Mouse (Mus musculus) frontal cortex, adult (tissue): Measurements from ENCODE around the gene Pdzd7.

Experiments used
- ATAC-seq: cut with Nextera tagmentation; 2 replicates; pipeline ENCODE4 v1.9.2; 2017; ENCODE audit warnings: mild to moderate bottlenecking, moderate library complexity, mixed read lengths; ENCODE audit not compliant: low TSS enrichment

Pdzd7 gene

DNA sequence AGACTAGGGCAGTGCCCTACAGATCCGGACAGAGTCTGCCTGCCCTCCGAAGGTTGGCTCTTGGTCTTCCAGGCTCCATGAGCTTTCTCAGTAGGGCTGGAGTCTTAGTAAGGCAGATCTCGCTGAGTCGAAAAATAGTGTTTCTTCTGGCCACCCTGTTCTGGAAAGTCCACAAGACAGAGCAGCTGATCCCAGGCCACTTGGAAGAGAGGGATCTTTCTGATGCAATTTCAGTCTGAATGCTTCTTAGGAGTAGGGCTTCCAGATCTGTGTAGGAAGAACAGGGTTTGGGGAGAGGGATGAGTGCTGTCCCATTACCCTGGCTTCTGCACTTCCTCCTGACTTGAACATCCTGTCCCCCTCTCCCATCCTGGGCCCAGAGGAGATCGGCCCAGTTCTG is at the start of gene Pdzd7:
TSS of gene Pdzd7 (minus strand) at position 67 of the 400 bp plus-strand sequence.
- no peak for ATAC-seq

DNA sequence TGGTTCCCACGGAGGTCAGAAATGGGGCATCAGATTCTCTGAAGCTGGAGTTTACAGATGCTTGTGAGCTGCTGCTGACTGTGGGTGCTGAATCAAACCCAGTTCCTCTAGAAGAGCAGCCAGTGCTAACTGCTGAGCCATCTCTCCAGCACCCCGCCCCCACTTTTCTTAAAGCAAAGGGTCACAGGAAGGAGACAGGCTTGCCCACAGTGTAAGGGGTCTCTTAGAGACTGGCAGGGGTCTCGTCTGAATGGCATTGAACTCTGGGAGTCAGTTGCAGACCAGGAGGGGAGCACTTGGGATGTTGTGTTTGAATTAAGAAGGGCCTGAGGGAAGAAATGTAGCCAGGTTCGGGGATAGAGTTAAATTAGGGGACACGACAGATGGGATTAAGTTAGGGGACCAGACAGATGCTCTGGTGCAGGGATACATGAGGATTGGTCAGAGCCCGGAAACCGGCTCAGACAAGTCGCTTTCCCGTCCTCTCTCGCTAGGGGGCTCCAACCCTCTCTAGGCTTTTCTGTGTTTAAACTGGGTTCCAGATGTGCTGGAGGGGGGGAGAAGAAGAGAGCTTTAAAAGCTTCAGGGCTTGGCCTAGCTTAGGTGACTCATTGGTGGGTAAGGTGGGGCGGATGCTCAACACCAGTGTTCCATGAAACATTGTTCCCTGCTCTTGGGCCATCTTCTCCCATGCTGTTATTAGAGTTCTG is 36.5 kb upstream of the Pdzd7 start:
- ATAC-seq = no peak

DNA sequence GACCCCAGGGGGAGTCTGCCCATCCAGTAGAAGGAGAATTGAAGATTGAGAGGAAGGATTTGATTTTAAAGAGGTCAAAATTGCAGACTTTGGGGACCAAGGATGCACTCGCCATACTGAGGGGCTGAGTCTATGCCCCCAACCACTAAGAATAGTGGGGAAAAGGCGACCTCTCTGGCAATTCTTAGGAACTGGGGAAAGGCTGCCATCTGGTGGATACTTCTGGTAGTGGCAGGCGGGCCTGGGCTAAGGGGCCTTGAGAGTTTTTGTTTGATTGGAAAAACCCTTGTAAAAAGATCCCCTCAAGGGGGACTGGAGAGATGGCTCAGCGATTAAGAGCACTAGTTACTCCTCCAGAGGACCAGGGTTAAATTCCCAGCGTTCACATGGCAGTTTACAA is 35.8 kb upstream of the Pdzd7 start:
- ATAC-seq = no peak

DNA sequence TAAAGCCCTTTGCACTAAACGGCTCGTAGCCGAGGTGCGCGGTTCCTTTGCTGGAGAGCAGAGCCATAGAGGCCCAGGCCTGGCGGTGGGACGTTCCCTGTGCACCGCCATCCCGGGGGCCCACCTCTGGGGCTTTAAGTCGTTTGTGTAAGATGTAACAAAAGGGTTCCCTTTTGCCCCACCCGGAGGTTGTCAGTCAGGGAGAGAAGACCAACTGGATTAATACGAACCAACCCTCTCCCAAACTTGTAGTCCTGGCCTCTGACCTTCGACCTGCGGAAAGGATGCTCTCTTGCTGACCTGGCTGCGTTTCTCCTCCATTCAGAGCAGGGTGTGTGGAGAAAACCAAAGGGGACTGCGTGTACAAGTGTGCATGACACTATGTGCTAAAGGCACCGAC is 35.2 kb upstream of the Pdzd7 start:
- no peak for ATAC-seq

DNA sequence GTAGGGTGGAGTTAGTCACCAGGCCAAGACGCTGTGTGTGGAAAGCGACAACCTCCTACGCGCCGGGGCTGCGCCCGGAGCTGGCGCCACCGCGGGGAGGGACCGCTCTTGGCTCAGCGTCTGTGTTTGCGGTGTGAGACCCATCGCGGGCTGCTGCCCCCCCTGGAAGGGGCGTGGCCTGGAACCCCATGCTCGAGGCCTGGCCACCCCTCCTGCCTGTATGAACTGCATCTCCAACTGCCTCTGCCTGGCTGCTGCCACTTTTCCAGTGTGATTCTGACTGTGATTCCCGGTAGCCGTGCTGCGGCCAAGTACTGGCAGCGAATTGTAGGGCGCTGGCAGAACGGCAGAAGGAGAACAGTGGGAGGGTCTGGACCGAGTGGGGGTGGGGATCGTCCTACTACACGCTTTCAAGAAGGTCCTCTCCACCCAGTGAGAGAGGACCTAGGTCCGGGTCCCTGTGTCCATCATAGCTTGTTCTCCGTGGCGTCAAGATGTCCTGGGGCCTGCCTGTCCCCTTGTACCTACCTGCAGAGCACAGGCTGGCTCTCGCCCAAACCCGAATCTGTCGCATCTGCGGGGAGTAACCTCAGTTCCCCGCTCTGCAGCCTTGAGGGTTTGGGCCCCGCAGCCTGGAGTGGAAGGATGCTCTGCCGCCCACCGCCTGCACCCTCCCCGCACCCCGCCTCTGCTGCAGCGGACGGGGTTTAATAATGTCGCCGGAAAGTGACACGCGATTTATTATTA is 34.4 kb upstream of the Pdzd7 start:
- peak; percentile 18; the same call in 1 of the 2 replicates for ATAC-seq

DNA sequence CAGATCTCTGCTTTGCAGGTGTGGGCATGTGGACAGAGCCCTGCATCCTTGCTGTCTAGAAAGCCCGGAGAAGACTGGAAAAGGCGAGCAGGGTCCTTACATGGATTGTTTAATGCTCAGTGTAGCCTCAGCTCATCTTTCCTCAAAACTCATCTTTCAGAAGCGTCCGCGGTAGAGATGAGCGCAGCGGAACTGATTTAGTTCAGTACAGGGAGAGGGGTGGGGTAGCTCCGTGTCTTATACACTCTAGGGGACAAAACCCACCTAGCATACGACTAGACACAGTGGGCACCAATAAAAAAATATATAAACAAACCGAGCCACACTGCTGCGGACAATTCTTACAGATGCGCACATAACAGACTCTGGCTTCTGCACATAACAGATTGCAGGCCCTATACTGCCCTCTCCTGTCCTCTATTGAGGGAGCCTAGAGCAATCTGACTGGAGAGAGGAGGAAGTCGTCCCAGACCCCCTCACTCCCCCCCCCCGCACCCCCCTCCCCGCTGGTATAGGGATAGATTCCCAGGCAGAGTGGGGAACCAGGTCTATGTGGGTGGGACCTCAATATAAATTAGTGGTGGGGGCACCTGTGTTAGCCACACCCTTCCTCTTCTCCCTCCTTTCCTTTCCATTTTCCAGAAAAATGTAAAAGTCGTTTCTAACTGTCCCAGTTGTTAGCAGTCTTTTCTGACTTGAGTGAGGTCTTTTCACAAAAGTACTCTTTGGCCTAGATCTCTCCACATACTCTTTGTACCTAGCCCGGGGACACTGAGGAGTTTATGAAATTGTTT is 33.7 kb upstream of the Pdzd7 start:
- no peak for ATAC-seq

DNA sequence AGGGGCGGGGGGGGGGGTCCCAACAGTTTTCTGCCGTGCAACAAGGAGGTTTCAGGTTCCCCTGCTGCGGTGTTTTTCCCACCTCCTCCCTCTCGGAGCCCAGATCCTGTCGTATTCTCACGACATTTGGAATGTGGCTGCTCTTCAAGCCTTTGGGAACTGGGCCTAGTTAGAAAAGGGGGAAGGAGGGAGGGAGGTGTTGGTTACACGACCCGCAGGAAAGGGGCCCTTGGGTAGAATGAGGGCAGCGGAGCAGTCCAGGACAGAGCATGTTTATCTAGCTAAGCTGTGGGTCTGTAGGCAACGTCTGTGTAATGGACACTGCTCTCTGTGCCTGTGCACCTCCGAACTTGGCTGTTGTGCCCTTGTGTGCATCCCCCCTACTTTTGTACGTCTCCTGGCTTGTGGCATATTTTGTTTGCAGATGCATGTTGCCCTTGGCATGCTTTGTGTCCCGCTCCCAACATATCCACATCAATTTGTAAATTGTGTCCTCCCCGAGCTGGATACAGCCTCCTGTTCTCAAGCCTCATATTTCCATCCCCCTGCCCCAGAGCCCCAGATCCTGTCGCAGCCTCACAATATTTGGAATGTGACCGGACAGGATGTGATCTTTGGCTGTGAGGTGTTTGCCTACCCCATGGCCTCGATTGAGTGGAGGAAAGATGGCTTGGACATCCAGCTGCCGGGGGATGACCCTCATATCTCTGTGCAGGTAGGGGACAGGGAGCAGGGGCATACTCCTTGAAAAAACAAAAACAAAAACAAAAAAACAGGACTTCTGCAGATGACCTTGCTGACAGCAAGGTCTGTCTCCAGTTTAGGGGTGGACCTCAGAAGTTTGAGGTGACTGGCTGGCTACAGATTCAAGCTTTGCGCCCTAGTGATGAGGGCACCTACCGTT is 32.5 kb upstream of the Pdzd7 start:
- ATAC-seq = no peak

DNA sequence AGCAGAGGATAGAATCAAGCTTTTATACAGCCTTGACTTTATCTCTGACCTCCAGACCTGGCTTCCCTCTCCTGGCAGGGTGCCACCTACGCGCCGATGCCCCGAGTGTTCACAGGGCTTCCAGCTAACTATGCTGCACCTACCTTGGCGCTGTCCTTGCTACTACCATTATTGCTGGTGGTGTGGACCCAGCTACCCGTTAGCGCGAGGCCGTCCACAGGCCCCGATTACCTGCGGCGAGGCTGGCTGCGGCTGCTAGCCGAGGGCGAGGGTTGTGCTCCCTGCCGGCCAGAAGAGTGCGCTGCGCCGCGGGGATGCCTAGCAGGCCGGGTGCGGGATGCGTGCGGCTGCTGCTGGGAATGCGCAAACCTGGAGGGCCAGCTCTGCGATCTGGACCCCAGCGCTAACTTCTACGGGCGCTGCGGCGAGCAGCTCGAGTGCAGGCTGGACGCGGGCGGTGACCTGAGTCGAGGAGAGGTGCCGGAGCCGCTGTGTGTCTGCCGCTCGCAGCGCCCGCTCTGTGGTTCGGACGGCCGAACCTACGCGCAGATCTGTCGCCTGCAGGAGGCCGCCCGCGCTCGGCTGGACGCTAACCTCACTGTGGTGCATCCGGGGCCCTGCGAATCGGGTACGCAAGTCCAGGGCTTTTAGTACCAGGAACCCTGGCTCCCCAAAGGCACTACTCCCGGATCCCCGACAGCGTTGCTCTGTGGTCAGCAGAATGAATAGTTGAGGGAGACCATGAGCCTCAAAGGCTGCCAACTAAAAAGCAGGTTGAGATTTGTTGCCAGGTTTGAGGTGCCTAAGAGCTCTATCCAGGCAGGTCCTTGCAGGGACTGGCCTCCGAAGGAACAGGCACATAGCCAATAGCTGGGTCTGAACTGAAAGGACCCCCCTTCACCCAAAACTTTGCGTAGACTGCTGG is 31.3 kb upstream of the Pdzd7 start:
- ATAC-seq = 0 out of 2 replicates have a peak, but pooled peaks have one; percentile 12

DNA sequence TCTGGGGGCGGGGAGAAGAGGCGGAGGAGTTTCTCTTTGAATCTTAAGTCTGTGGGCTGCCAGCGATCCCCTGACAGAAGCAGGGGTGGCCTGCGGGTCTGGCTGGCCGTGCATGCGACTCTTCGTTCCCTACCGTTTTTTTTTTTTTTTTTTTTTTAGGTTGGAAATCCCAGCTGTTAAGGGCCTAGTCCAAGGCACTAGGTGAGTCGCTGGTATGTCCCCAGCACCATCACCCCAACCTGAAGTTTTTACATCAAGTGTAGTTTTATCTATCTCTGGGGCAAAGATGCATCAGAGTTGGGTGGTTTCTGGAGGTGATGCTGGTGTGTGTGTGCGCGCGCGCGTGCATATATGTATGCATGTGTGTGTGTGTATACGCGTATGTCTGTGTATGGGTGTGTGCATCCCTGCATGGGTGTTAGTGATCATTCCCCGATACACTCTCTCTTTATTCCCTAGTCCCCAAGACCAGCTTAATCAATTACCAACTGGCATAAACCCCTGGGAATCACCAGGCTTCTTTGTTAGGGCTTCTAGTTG is 30.6 kb upstream of the Pdzd7 start:
- no peak for ATAC-seq

DNA sequence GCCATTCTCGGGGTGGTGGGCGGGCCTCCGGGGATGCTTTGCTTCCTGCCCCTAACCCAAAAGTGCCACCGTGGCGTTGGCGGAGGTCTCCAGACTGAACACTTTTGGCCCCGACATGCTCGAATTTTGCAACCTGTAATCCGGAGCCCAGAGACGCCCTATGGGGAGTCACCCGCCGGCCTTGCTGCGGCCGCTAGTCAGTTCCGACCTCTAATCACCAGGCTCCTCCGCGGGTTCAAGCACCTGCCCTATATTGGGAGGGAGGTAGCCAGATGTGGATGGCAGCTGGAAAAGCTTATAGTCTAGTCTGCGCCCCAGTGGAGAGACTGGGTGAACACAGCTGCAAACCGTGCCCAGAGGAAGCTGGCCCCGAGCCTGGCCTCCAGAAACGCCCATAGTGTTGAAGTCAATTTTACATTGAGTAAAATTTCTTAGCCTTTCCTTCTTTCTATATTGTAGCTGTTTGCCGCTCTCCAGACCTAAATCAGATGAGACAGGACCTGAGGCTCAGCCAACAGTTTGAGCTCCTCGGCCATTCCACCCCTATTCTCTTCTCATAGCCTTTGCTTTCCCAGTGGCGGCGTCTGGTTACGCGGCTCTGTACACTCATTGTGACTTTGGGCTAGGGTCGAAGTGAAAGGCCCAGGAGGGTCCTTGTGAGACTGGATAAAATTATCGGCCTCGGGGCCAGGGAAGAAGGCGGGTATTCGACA is 30.0 kb upstream of the Pdzd7 start:
- ATAC-seq = peak; percentile 9; the same call in 1 of the 2 replicates

DNA sequence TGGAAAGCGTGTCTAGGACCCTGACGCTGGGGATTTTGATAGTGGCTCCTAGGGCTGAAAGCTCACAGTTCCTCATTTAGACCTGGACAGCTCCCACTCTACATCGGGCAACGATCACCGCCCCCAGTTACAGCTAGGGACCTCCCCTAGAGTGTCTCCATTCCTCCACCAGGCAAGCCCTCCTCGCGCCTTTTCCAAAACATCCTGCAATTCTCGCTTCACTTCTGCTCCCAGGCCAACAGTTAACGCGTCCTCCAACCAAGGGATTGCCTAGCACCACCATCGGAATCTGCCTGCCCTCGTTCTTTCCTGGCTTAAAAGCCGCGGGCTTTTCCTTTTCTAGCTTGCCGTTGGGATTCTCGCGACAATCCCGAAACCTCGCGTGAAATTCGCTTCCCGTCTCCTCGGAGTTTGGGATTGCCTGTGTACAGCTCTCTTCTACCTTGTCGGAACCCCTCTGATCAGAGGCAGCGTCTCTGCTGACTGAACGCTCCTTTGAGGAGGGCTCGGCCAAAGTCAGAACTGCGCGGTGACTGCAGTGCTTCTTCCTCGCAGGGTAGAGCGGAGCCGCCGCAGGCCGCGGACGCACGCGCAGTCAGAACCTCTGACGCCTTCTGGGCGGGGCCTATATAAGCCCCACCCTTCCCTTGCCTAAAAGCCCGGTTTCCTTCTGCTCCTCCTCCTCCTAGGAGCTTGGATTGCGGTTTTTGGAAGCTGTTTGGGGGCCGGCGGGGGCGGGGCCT is 29.2 kb upstream of the Pdzd7 start, which contains the start of gene Kazald1:
TSS of gene Kazald1 (plus strand) at position 662 of the 743 bp plus-strand sequence.
- ATAC-seq = peak; percentile 77

DNA sequence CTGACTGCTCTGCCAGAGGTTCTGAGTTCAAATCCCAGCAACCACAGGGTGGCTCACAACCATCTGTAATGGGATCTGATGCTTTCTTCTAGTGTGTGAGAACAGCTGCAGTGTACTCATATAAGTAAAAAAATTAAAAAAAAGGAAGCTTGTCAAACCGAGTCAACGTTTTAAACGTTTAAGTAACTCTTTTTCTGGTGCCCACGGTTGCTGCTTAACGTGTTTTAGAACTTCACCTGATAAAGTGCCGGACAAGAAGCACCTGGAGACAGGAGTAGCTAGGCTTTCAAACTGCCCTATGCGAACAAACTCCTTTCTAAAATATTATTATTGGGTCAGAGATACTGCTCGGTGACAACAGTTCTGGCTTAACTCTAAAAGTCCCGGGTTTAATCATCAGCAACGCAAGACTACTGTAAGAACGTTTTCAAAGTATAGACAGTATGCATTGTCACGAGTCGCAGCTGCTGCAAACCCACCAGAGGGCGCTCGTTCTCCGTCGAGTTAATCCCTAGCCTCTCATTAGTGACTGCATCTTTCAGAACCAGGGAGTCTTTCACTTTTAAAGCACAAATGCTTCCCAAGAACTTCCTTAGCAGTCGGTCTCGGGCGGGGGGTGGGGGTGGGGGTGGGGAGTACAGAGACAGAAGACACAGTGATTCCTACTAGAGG is 28.5 kb upstream of the Pdzd7 start:
- ATAC-seq = no peak

DNA sequence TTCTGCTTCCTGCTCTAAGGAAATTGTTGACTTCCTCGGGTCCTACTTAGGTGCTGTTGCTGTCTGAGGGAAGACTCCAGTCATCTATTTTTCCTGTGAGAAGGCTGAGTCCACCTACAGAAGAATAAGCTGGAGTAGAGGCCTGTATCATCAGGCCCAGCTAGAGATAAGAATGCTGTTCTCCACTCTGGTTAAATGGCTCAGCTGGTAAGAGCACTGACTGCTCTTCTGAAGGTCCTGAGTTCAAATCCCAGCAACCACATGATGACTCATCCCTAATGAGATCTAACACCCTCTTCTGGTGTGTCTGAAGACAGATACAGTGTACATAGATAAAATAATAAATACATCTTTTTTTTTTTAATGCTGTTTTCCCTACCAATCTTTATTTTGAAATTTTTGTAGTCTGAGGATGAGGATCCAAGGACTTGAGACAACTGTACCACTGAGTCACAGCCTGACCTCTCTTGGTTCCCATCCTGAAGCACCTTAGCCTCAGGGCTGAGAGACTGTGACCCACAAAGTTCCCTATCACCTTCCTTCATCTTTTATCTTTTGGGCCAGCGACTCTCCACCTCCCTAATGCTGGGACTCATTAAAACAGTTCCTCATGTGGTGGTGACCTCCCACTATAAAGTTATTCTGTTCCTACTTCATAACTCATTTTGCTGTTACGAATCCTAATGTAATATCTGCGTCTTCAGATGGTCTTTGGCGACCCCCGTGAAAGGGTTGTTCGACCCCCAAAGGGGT is 22.4 kb upstream of the Pdzd7 start:
- no peak for ATAC-seq

DNA sequence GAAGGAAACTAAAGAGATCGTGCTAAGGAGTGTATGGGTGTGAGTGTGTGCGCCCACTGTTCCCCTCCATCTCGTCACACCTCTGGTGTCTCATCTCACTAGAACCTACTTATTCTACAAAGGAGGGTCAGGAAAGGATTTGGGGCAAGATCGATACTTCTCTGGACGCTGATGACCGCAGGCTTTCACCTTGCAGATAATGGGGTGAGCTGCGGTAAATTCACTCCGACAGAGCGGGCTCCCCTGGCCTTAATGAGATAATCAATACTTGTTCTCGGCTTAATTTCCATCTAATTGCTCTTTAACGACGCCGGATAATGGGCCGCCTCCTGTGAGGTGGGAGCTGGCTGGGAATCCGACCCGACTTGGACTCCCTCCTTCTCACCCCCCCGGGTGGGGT is 21.7 kb upstream of the Pdzd7 start:
- ATAC-seq = no peak

DNA sequence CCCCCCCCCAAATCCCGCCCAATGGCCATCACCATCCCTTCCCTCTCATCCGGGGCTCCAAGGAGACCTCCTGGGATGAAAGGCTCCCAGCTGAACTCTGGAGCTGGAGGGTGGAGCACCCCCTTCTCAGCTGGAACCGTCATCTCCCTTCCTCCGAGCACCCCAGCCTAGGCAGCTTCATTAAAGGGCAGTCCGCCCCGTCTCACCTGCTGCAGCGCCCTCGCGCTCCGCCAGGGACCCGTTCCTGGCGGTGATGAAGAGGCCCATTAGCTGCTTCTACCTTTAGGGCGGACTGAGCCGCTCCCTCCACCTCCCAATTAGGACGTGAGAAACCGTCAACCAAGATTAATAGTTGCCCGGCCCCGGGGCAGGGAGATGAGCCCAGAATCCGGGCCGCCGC is 19.7 kb upstream of the Pdzd7 start:
- ATAC-seq = no peak

DNA sequence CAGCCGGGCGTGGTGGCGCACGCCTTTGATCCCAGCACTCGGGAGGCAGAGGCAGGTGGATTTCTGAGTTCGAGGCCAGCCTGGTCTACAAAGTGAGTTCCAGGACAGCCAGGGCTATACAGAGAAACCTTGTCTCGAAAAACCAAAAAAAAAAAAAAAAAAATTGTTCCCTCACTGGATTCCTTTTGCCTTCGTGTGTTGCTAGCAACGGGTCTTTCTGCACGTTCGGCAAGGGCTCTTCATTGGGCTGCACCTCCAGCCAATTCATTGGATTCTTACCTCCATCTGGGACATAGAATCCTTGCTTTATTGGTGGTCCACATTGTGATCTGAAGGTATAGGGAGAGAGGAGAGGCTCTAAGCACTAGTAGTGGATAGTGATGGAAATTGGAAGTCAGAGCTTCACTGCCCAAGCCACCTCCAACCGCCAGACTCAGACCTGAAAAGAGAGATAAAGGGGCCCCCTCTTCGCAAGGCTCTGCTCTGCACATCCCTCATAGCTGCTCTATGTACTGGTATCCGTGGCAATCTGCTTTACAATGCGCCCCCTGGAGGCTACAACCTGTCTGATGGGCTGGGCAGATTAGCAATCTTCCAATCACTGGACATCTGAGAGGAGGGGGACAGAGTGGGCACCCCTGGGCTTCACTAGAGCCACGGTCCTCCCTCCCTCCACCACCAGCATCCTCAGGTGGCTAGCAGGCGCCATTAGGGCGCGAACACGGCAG is 18.2 kb upstream of the Pdzd7 start:
- ATAC-seq = peak; percentile 83

DNA sequence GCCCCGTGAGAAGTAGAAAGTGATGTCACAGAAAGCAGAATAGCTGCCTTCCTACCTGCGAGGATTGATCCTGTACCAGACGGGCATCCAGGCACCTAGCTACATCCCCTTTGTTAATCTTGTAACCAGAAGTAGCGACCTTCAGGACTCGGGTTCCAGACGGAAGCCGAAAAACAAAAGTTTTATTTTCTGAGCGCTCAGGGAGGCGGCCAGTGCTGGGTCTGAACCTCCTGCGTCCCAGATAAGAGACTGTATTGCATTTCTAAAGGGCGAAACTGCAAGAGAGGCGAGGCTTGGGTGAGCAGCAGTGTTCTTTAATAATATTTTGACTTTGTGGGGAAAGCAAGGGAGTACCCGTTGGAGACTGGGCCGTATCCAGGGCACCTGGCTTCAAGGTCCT is 13.3 kb upstream of the Pdzd7 start:
- no peak for ATAC-seq
